Mouse (Mus musculus) A20 (cell line): Measurements from ENCODE around the gene Tnfaip2.

ENCODE experiments used
- DNase-seq: peaks from one replicate; pipeline ENCODE4 v3.0.0-alpha.2; 2011; ENCODE audit warnings: low read depth, low spot score

The Tnfaip2 gene

DNA sequence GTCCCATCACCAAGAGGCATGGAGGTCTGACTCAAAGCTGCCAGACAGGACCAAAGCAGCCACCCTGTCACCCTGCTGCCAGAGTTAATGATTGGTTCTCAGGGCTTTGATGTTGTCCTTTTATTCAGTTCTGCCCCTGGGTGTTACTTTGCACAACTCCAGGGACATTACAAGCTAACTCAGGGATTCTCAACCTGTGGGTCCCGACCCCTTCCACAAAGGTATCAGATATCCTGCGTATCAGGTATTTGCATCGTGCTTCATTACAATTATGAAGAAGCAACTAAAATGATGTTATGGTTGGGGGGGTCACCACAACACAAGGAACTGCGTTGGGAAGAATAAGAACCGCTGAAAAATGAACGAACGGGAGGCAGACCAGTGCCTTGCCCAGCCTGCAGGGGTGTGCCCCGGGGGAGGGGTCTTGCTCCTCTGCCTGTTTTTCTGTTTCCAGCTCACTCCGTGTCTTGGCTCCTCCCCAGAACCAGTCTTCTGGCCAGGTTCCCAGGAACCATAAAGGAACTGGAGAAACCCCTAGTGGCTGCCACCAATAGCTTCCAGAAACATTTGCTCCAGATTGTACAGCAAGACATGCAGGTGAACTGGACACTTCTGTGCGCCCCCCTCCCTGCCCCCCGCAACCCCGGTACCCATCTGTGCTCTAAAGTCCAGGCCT lies 14.7 kb upstream of the Tnfaip2 start:
- no peak for DNase-seq

DNA sequence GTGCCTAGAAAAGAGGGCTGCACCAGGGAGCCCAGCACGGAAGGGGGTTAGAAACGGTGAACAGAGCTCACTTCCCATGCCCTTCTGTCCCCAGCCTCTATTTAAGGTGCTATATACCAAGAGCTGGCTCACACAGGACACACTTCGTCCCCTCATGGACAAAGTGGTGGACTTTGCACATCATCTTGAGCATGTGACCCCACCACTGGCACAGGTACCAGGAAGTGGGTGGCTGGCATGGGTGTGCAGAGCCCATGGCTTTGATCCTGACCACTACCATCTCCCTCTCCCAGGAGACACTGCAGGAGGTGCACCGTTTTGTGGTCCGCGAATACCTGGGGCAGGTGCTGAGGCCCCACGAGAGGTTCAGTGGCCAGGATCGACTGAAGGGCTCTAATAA lies 13.9 kb upstream of the Tnfaip2 start:
- no peak for DNase-seq

DNA sequence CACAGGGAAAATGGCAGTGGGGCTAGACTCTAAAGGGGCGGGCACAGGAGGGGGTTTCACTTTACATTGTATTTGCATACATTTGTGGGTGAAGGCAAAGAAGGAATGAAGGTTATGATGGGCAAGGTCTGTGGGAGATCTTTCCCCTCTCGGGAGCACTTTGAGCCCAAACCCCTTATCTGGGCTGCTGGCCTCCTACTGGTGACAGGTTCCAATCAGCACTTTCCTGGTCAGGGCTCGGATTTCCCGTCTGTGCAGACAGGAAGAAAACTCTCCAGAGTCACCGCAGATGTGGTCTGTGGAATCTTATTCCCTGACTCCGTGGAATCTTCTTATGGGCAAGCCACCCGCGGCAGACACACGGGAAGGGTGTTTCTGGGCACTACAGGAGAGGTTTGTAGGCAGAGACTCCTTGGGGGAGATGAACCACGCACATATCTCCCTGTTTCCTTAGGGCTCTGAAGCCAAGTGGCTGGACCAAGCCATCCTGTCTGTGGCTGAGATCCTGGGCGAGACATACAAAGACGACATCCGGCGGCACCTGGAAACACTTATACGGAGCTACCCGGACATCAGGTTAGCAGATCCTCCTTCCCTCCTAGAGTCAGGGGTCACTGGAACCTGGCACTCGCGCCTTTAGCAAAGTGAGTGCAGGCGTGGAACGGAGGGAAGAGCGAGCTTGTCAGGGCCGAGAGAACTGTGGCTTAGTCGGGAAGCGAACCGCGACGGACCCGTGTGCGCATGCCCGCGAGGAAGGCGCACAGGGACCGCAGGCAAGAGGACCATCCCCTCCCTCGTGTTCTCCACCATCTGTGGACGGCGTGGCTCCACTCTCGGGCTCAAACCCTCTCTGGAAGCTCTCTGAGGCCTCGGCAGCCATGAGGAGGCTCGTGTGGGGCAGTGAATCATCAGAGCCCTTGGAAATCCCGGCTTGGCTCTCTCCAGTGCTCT lies 13.0 kb upstream of the Tnfaip2 start:
- peak; percentile 69 for DNase-seq

DNA sequence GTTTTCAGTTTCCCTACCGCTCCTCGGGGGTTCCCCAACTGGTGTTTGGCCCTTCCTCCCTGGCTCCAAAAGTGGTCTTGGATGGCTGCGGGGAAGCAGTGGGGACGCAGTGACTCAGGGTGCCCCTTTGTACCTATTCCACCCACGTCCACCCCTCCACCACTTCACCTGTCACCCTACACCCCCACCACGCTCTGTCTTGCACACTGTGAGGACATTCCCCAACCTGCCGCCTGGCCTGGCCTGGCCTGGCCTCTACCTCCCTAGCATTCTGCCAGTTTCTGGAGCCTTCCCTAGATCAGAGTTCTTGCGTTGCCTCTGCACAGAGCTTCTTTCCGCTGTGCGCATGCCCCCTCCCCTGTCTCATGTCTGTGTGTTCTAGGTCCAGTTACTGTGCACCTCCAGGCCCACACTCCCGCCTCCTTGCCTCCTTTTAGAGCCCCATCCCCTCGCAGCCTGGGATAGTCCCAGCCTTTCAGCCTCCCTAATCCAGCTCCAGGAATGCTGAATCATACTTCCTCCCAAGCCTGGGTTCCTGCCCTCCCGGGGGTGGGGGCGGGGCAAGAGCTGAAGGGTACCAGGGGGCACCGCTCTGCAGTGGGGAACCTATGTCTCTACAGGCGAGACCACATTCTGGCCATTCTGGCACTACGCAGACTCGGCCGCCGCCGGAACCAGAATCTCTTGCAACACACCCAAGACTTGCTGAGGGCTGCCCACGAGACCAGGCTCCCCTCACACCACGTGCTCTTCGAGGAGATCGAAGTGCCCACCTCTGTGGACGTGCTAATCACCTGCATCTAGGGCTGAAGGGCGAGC lies 12.0 kb upstream of the Tnfaip2 start:
- no peak for DNase-seq

GRCm38 (mm10) chr12:111430868-111431817 lies 11.1 kb upstream of the Tnfaip2 start:
- no peak for DNase-seq

DNA sequence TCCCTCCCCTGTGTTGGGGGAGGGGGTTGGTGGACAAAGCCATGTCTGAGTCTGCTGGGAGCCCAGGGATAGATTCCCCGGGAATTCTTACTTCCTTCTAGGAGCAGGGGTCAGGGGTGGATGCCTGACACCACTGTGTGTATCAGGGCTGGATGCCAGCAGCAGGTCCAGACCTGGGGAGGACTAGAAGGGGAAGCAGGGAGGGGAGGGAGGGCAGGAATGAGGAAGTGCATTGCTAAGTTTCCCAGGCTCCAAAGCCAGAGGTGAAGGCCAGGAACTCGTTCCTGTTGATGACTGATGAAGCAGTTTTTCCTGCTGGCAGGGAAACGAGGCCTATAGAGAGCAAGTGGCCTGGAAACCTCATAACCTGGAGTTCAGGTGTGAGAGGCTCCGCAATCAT lies 10.2 kb upstream of the Tnfaip2 start:
- DNase-seq = no peak

DNA sequence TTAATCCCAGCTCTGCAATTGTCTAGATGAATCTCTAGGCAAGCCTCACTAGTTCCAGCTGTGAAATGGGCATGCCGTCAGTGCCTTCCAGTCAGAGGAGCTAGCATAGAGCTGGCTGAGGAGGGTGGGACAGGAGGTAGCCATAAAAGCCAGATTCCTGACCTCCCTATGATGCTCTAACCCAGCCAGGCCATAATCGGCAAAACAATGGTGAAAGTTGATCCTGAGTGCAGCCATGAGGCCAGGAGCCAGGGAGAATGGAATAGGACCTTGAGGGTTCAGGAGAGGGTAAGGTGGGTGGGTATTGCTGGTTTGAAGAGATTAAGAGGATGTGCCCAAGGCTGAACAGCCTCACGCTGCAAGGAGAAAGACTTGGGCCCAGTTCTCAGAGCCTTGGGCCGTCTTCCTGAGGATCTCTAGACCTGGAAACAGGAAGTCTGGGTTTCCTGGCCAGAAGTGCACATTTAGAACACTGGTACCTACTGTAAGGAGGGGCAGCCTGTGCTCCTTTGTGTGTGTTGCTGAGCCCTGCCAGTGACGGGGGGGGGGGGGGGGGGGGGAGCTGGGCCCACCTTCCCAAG lies 9.4 kb upstream of the Tnfaip2 start:
- DNase-seq = no peak

GRCm38 (mm10) chr12:111434164-111434744 lies 8.0 kb upstream of the Tnfaip2 start:
- DNase-seq = no peak

GRCm38 (mm10) chr12:111434745-111435327 lies 7.4 kb upstream of the Tnfaip2 start:
- DNase-seq = no peak

DNA sequence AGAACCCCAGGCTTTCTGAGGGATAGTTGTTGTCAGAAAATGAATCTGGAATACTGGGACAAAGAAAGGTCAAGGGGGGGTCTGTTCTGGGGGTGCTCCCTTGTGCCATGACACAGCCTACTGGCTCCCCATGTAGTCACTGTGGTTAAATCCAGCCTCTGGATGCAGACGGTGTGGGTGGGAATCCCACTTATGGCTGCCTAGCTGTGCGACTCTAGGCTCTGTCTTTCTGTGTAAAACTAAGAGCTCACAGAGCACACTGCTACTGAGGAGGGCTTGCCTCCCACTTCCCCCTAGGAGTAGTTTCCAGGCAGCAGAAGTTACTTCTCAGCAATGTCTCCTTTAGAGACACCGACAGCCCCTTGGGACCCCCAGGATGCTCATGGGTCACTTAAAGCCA lies 6.1 kb upstream of the Tnfaip2 start:
- DNase-seq = no peak

DNA sequence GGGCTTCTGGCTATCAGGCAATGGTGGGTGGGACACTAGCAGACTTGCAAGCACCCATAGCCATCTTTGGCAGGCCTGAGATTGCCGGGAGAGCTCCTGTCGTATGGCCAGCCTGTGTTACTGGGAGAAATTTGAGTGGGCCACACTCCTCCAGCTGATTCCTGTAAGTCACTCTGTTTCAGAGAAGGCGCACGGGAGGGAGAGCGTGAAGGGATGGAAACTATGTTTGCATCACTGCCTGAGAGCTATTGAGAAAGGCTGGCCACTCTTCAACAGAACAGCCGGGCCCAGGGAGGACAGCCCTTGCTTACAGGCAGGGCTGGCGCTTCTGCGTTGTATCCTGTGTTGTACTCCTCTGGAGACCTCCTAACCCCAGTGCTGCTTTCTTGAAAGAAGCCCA lies 5.6 kb upstream of the Tnfaip2 start:
- DNase-seq = no peak

GRCm38 (mm10) chr12:111437222-111437900 lies 4.9 kb upstream of the Tnfaip2 start:
- no peak for DNase-seq

DNA sequence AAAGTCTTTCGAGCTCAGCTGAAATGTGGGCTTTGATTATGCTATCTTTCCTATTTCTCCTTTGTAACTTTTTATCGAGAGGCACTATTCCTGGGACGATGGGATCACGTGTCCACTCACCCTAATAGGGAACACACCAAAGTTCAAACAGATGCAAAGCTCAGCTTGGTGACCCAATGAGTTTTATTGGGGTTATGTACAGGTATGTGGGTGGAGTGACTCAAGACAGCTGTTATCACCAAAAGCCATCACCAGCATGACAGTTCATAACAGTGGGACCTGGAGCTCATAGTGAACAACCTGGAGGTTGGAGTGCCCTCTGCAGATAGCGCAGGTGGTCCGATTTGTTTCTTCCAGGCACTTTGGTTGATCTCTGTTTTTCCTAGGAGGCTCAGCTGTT lies 3.4 kb upstream of the Tnfaip2 start:
- DNase-seq = no peak

- no peak for DNase-seq
These were observed 1.4 kb upstream of the Tnfaip2 start for GRCm38 (mm10) chr12:111440701-111441373.

GRCm38 (mm10) chr12:111441523-111441922 lies 746 bp upstream of the Tnfaip2 start:
- DNase-seq = no peak

DNA sequence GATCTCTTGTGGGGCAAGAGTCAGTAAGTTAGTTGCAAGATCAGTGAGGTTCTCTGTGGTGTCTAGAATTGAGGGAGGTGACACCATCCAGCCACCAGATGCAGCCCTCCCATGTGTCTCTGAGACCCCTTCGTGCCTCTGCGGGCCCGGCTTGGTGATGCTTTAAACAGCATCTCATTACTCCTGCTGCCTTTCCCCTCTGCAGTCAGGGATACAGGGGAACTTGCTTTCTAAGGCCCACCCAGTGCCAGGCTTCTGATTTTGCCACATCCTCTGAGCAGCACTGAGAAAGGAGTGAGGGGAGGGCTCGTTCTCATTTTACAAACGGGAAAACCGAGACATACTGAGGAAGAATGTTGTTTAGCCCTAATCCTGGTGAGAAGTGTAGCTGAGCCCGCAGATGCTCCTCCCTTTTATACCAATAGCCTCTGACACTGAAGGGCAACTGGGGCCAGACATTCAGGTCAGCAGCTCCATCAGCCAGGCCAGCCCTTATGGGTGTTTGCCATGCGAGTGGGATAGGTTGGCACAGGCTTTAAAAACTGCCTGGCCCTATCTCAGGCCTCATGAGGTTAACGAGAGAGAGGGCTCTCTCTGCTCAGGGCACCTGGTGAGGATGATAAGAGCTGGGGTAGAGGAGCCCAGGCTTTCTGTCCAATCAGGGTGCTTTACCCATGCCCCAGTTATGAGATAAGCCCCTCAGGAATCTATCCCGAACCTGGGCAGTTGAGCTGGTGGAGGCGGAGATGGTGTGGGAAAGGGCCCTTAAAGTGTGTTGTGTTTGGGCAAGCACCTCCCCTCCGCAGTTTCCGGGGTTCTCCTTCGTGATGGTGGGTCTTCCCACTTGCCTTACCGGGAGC lies 972 bp downstream of the Tnfaip2 start:
- DNase-seq = no peak

GRCm38 (mm10) chr12:111443921-111444831 lies 1.9 kb downstream of the Tnfaip2 start:
- no peak for DNase-seq
